Mouse (Mus musculus) right cerebral cortex, postnatal 4 days (tissue): Measurements from ENCODE around the gene Rnf169.

Experiments used
- DNase-seq: peaks from one replicate; pipeline ENCODE4 v3.0.0-alpha.2; 2022

The Rnf169 gene

GRCm38 (mm10) chr7:99980132-99980591, at the start of gene Rnf169:
Gene Rnf169, minus strand, starts transcription at chr7:99980448.
- peak; percentile 84 for DNase-seq

GRCm38 (mm10) chr7:100029307-100029706, 49.1 kb upstream of the Rnf169 start:
- no peak for DNase-seq

DNA sequence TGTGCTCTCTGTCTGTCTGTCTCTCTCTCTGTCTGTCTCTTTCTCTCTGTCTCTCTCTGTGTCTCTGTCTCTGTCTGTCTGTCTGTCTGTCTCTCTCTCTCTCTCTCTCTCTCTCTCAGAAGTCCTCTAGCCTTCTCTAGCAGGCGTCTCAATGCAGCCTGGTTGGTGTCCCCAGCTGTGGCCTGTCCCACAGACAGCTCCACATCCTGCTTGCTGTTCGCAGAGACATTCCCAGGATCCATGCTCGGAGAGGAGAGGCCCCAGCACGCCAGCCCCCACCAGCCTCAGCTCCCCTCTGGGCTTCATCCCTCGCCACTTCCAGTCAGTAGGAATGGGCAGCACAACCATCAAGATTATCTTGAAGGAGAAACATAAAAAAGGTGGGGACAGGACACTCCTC, 47.1 kb upstream of the Rnf169 start:
- DNase-seq, result no peak

DNA sequence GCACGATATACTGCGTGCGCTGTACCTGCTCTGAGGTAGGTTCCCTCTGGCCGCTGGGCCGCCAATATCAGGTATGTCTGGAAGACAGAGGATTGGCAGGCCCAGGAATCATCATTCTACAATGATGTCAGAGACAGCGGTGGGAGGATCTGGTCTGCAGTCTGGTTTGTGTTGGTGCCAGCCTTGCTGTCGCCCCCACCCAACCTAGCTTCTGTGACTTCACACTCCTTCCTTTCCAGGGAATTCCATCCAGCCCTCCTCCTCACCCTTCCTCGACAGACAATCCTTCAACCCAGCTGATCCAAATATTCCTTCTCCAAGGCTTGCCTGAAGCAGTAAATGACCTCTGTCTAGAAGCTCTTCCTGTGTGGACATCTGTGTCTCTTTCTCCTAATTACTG, 36.8 kb upstream of the Rnf169 start:
- no peak for DNase-seq

DNA sequence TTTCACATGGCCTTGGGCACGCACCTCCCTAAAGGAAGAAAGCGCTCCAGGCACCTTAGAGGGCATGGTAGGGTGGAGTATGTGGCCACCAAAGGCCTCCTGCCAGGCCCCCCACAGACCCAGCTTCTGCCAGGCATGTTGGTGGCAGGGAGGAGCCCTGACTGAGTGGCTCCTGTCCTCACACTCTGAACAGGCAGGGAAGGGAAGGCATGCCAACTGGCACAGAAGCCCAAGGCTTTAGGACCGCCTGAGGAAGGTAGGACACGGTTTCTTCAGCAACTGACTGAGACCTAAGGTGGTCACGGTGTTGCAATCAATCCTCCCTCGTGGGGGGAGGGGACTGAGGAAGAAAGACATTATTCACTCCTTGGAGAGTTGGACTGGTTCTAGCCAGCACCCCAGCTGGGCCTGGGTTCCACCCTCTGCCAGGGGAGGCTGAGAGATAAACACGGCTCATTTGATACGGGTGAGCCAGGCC, 33.9 kb upstream of the Rnf169 start:
- DNase-seq, result no peak

DNA sequence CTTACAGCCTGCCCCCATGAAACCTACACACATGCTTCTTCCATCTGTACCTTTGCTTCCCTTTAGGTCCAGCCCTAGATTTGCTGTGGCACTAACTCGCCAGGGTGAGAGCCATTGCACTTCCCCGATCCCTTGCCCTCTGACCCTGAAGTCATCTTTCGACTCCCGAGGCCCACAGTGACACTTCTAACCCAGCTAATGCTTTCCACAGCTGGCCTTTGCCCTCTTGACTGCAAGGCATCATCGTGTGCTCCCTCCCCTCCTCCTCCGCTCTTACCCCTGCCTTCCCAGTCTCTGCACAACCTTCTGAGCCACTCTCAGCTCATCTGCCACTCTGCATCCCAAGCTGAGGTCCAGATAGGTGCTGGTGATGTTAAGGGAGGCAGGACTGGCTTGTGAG, 32.3 kb upstream of the Rnf169 start:
- DNase-seq, result no peak

DNA sequence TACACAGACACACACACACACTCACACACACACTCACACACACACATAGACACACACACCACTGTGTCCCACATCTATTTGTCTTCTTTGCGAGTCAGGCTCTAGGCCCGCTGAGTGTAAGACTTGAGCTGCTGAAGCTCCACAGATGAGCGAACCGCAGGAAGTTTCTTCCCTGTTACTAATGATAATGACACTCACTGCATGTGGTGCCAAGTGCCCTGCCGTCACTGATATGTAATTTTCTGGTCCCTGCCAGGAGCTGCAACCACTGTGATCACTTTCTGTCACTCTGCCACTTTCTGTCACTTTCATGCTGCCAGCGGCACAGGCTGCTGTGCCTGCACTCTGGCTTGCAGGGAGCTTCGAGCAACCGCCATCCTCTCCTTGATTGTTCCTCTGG, 31.8 kb upstream of the Rnf169 start:
- DNase-seq, result no peak

- no peak for DNase-seq
Observed at GRCm38 (mm10) chr7:100010711-100011110, 30.5 kb upstream of the Rnf169 start.

- DNase-seq, result peak; percentile 30
Observed at GRCm38 (mm10) chr7:100009640-100010039, 29.4 kb upstream of the Rnf169 start.

DNA sequence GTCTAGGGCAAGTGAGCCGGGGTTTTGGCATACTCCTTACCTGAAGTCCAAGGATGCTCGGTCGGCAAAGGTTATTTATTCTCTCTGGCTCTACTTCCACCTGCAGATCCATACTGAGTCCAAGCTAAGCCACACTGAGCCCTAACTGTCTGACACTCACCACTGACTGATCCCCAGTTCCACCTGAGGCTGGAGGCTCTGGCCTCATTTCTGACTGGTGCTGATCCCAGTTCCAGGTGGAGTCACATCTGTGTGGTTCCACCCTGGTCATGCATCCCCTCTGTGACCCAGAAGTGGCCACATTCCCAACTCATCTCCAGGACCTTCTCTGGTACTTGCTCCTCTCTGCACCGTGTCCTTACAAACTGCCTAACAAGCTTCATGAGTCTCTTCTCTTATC, 28.5 kb upstream of the Rnf169 start:
- no peak for DNase-seq

DNA sequence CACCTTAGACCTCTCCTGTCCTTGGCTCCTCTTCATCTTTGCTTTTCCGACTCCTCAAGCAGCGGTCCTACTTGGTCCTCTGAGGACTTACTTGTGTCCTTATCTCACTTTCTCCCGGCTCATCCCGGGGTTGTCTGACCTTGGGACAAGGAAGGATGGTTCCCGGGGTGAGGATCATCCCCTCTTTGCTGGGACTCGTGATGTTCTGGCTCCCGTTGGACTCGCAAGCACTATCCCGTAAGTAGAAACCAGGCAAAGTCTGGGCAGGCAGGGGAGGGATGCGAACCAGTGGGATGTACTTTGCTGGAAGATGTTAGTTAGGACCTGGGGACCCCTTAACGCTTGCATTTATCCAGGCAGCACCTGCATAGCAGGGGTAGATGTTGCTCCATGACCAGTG, 26.2 kb upstream of the Rnf169 start:
- no peak for DNase-seq

- peak; percentile 62 for DNase-seq
Observed at GRCm38 (mm10) chr7:100005790-100006189, 25.5 kb upstream of the Rnf169 start, which contains the start of gene Chrdl2. Gene Chrdl2, plus strand, starts transcription at chr7:100006172.

- no peak for DNase-seq
Observed at GRCm38 (mm10) chr7:100003781-100004180, 23.5 kb upstream of the Rnf169 start.

GRCm38 (mm10) chr7:99998668-99999067, 18.4 kb upstream of the Rnf169 start:
- no peak for DNase-seq

GRCm38 (mm10) chr7:99995186-99995585, 14.9 kb upstream of the Rnf169 start:
- DNase-seq, result no peak

- DNase-seq, result no peak
Observed at GRCm38 (mm10) chr7:99993159-99993558, 12.9 kb upstream of the Rnf169 start.

- no peak for DNase-seq
Observed at GRCm38 (mm10) chr7:99990990-99991707, 10.9 kb upstream of the Rnf169 start.

DNA sequence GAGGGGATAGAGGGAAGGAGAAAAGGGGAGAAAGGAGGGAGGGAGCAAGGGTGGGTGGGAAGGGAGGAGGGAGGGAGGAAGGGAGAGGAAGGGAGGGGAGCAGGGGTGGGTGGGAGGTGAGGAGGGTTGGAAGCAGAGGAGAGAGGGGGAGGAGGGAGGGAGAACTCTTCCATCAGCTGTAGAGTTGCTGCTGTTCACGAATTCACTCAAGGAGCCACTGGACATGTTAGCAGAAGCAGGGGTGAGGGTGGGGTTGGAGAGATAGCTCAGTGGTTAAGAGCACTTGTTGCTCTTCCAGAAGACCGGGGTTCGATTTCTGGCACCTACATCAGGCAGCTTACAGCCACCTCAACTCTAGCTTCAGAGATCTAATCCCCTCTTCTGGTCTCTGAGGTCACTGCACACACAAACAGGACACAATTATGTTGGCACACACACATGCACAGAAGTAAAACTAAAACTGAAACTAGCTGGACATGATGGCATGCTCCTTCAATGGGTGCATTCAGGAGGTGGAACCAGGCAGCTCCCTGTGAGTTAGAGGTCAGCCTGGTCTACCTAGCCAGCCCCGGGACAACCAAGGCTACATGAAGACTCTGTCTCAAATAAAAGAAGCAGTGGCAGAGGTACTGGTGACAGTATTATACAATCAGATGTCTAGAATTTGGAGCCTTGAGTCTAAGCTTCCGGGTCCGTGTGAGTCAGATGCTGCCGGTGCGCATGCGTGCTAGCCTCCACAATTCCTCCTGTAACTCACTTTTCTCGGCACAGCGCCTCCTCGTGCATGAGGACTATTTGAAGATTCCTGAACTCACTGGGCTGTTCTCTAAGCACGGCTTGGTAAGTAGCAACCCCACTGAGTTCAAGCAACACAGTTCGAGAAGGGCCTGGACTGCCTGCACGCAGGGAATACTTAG, 9.9 kb upstream of the Rnf169 start:
- peak; percentile 40 for DNase-seq

GRCm38 (mm10) chr7:99988725-99989124, 8.5 kb upstream of the Rnf169 start:
- DNase-seq, result peak; percentile 72

DNA sequence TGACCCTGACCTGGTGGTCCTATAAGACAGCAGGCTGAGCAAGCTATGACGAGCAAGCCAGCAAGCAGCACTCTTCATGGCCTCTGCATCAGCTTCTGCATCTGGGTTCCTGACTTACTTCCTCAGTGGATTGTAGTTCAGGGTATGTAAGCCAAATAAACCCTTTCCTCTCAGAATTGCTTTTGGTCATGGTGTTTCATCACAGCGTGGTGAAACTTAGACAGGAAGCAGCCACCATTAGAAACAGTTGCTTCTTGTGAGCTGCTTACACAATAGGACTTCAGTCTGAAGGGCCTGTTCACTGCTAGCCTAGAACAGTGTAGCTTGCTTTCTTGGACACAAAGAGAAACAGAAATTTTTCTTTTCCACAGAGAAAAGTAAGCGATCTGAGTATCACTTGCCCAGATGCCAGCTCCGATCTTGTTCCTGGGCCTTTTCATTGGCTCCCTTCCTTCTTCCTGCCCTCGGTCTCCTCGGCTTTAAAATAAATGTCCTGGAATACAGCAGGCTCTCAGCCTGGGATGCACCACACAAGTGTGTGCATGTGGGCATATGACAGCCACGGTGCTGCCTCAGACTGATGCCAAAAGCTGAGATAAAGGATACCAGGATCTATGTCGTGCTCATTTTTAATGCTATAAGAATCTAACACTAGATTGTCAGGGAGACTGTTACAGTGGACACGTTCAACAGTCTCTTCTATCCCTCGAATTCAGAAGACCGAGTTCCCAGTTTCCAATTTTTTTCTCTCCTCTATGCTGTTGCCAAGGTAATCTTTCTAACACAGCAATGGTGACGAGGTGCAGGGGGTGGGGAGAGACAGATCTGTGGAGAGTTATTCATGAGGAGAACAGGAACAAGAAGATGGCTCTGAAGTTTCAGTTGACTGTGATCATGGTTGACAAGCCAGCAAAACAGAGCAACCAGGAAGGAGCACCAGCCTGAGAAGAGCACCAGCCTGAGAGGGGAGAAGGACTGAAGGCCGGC, 2.3 kb upstream of the Rnf169 start:
- no peak for DNase-seq

- no peak for DNase-seq
Observed at GRCm38 (mm10) chr7:99981311-99981710, 1.1 kb upstream of the Rnf169 start.

DNA sequence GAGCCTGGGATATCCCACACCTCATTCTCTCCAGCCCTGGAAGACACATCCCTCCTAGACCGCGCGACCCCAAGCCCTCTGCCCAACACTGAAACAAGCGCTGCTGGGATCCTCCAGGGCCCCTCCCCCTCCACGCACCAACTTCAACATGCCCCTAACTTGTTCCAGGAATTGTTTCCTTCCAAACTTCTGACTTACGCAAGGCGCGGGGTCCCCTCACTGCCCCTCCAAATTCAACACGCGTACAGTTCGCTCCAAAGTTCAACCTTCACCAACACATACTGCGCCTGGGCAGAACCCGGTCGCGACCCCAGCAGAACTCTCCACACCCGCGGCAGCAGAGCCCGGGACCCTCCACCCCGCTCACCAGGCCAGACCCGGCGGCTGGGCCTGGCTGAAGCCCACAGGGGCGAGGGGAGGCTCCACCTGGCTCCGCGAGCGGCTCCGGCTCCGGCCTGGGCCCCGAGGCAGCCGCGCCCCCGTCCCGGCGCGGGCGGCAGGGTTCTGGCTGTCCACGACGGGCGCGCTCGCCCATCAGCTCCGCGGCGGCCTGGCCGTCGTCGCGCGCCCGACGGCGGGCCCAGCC, 609 bp downstream of the Rnf169 start:
- peak; percentile 37 for DNase-seq
